Mouse (Mus musculus) olfactory bulb, adult 2 months (tissue): ENCODE measurements around the gene Sparc. TPM values are rescaled to one million over a fixed set of nuclear protein-coding genes. Genes with fewer than 3 reads are reported as not detected.

ENCODE experiments used
- H3K27ac ChIP-seq: fragments of 200-500 bp; 2 replicates; pipeline ENCODE4 v1.5.1; 2012; ENCODE audit warnings: low read depth, low read length; ENCODE audit not compliant: insufficient read depth
- H3K4me1 ChIP-seq: fragments of 200-500 bp; 2 replicates; pipeline ENCODE4 v1.6.1; 2012; ENCODE audit warnings: low read length; ENCODE audit not compliant: control insufficient read depth, insufficient read depth
- H3K4me3 ChIP-seq: fragments of 200-500 bp; 2 replicates; pipeline ENCODE4 v1.5.1; 2012; ENCODE audit warnings: mild to moderate bottlenecking, low read depth, low read length, moderate library complexity; ENCODE audit not compliant: insufficient read depth
- CTCF ChIP-seq: fragments of 200-500 bp; IDR thresholded peaks from 2 replicates; pipeline ENCODE4 v1.5.1; 2012; ENCODE audit warnings: low read depth, mild to moderate bottlenecking, low read length, moderate library complexity; ENCODE audit not compliant: insufficient read depth
- POLR2A ChIP-seq: fragments of 200-500 bp; IDR thresholded peaks from 2 replicates; pipeline ENCODE4 v1.6.1; 2012; ENCODE audit warnings: mild to moderate bottlenecking, low read depth, low read length, moderate library complexity; ENCODE audit not compliant: insufficient read depth
- WGBS: fragments of 180-500 bp; shearing (Covaris S2); methylation state at CpG from one replicate; pipeline ENCODE4 v1.1.7; 2018; 5-methylcytosine and 5-hydroxymethylcytosine counted together
- polyA plus RNA-seq: library from polyadenylated mRNA; stranded (reverse); fragments of >200 nt; gene quantifications from 2 replicates; pipeline ENCODE4 v1.2.4, GENCODE M21; 2012; ENCODE audit warnings: low replicate concordance; ENCODE audit not compliant: missing spikeins, insufficient read depth, insufficient read length

The Sparc gene
- polyA plus RNA-seq, 1 experiment: 225 TPM

GRCm38 (mm10) chr11:55365242-55365641, 57.7 kb downstream of the Sparc start:
- no peak overlapping the region for H3K27ac ChIP-seq
- WGBS: 70% methylated on average over 4 of the region's 4 CpGs
- H3K4me3 ChIP-seq: no peak overlapping the region

GRCm38 (mm10) chr11:55364662-55365061, 58.3 kb downstream of the Sparc start:
- TF ChIP-seq POLR2A (no peak), CTCF (no peak)
- H3K4me1 ChIP-seq: no peaks in the 10 kb centered on the region; the same call in 1 of the 2 replicates
- H3K27ac ChIP-seq: no peak overlapping the region
- H3K4me3 ChIP-seq: no peak overlapping the region
- 59% methylated on average over 3 of the region's 3 CpGs for WGBS

More at GRCm38 (mm10) chr11:55365242-55365641, 57.7 kb downstream of the Sparc start:
- H3K4me1 ChIP-seq: no peaks in the 10 kb centered on the region; the same call in 1 of the 2 replicates
- TF ChIP-seq CTCF (no peak), POLR2A (no peak)

- no peak for TF ChIP-seq CTCF
- Histone ChIP-seq H3K27ac (no peak overlapping the region), H3K4me3 (no peak overlapping the region), H3K4me1 (no peaks in the 10 kb centered on the region)
- WGBS: 80% methylated on average over 15 of the region's 15 CpGs
Measured at GRCm38 (mm10) chr11:55358094-55358783, 64.7 kb downstream of the Sparc start.

GRCm38 (mm10) chr11:55356846-55357245, 66.1 kb downstream of the Sparc start:
- WGBS: 87% methylated on average over 2 of the region's 2 CpGs
- no peaks in the 10 kb centered on the region for H3K4me1 ChIP-seq
- TF ChIP-seq POLR2A: no peak
- no peak for TF ChIP-seq CTCF
- no peak overlapping the region for H3K27ac ChIP-seq
- no peak overlapping the region for H3K4me3 ChIP-seq

Other genes starting within 250 kb of the Sparc start
- not detected in 2 replicates for gene Slc36a2, start 238.1 kb downstream of the Sparc start, polyA plus RNA-seq
- not detected in 2 replicates for gene Slc36a1, start 218.8 kb downstream of the Sparc start, polyA plus RNA-seq
- gene Fat2, start 86.6 kb downstream of the Sparc start, polyA plus RNA-seq: not detected in 2 replicates
- not detected in 2 replicates for gene Atox1, start 38.1 kb upstream of the Sparc start, polyA plus RNA-seq
- gene G3bp1, start 46.5 kb upstream of the Sparc start, polyA plus RNA-seq: 68.2 and 75.3 TPM in 2 replicates
- not detected in 2 replicates for gene Glra1, start 185.0 kb upstream of the Sparc start, polyA plus RNA-seq